Mouse (Mus musculus) G1E (cell line): Measurements from ENCODE around the gene Endou. TPM values are rescaled to one million over a fixed set of nuclear protein-coding genes. Genes with fewer than 3 reads are reported as not detected.

Experiments used
- ATAC-seq: 2 replicates; pipeline ENCODE4 v1.8.0; 2016; ENCODE audit warnings: mild to moderate bottlenecking; ENCODE audit not compliant: insufficient number of reproducible peaks, poor library complexity, low FRiP score, severe bottlenecking; ENCODE audit errors: extremely low read depth
- DNase-seq: peaks from one replicate; pipeline ENCODE4 v3.0.0; 2012; ENCODE audit warnings: low spot score
- H3K27me3 ChIP-seq: 2 replicates; pipeline ENCODE4 v1.6.1; 2012; ENCODE audit warnings: mild to moderate bottlenecking, low read length, inconsistent platforms; ENCODE audit not compliant: insufficient read depth
- H3K36me3 ChIP-seq: replicated peaks from 2 replicates; pipeline ENCODE3; 2012; ENCODE audit warnings: mild to moderate bottlenecking, inconsistent platforms
- H3K4me1 ChIP-seq: 2 replicates; pipeline ENCODE4 v1.6.1; 2012; ENCODE audit warnings: low read depth, low read length, inconsistent platforms, mixed read lengths; ENCODE audit not compliant: insufficient read depth
- H3K4me3 ChIP-seq: 2 replicates; pipeline ENCODE4 v1.5.1; 2012; ENCODE audit warnings: low read depth, mild to moderate bottlenecking, inconsistent platforms, low read length, moderate library complexity, mixed read lengths
- H3K9me3 ChIP-seq: replicated peaks from 2 replicates; pipeline ENCODE4 v1.6.1; 2012; ENCODE audit warnings: inconsistent platforms
- CTCF ChIP-seq: IDR thresholded peaks from 2 replicates; pipeline ENCODE4 v1.5.1; 2012; ENCODE audit warnings: low read depth, low read length, inconsistent platforms, mixed read lengths
- GATA1 ChIP-seq: IDR thresholded peaks from 2 replicates; pipeline ENCODE4 v1.6.1; 2012; ENCODE audit warnings: borderline replicate concordance, low read length, inconsistent platforms, mixed read lengths
- GATA2 ChIP-seq: IDR thresholded peaks from 2 replicates; pipeline ENCODE4 v1.6.1; 2012; ENCODE audit warnings: low read depth, low read length, inconsistent platforms, borderline replicate concordance
- POLR2AphosphoS5 ChIP-seq: IDR thresholded peaks from 2 replicates; pipeline ENCODE4 v1.6.1; 2012; ENCODE audit warnings: low read depth, low read length, inconsistent platforms; ENCODE audit not compliant: insufficient replicate concordance
- TAL1 ChIP-seq: conservative IDR thresholded peaks from 2 replicates; pipeline ENCODE4 v1.6.1; 2012; ENCODE audit warnings: low read depth, low read length, inconsistent platforms, mixed read lengths
- polyA plus RNA-seq: library from polyadenylated mRNA; stranded (reverse); fragments of >175 nt; gene quantifications from 2 replicates; pipeline ENCODE4 v1.2.3, GENCODE M21; 2012
- total RNA-seq, 2 experiments: library from RNA; stranded (forward) in 1 of 2; stranded (reverse) in 1 of 2; fragments of 200-1000 nt in 1 of 2; fragments of >200 nt in 1 of 2; fragmentation: Nextera tagmentation in 1 of 2; gene quantifications; 2 replicates each; pipeline ENCODE4 v1.2.3; 2014 to 2017

The Endou gene
- total and polyA plus RNA-seq, 3 experiments = 0.05 TPM; not detected in 2

DNA sequence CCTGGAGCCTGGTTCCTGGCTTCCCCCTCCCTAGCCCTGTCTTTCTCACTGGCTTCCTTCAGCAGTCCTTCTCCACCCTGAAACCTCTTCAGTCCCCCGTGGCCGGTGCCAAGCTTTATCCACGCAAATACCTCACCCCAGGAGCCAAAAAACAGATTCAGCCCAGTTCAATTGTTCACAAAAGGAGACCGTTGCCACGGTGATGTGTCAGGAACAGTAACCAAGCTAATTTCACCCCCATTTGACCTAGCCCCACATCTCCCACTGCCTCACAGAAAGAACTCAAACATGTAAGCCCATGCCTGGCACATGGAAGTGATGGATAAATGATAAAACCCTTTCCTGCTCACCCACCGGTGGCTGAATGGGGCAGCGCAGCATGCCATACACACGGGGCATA is 35.1 kb upstream of the Endou start:
- Histone ChIP-seq H3K4me3 (no peak overlapping the region), H3K4me1 (peaks cover 11% of the 10 kb centered on the region), H3K36me3 (no peaks in the 10 kb centered on the region), H3K9me3 (no peaks in the 10 kb centered on the region), H3K27me3 (peaks cover 90% of the 10 kb centered on the region)
- TF ChIP-seq GATA1 (no peak), TAL1 (no peak), GATA2 (no peak), POLR2AphosphoS5 (no peak), CTCF (no peak)
- ATAC-seq (no peak), DNase-seq (no peak)

DNA sequence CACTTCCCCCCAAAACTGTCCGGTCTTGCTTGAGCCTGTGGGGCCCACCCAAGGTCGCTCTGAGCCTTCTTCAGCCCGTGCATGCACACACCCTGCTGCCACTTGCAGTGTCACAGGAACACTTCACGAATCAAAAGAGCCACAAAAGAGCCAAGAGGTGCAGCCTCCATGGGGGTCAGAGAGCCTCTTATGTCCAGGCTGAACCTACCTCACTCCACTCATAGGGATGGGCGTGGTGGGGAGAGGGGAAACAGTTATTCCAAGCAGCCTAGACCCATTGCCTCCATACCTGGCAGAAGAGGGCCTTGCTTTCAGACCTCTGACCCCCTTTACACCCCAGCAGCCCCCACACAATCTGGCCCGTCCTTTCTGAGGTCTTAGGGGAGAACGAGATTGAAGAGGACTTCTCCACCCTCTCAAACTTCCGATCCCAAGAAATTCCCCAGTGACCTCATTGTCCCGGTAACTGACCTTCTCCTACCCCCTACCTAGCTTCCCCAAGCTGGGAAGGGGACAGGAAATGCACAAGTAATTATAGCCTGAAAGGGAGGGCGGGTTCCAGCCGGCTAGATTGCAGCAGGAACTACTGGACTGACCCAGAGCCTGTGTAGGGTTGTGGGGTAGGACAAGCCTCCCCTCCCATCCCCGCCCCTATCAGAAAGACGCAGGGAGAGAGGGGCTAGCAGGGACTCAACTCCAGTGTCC is 34.1 kb upstream of the Endou start:
- H3K9me3 ChIP-seq = no peaks in the 10 kb centered on the region
- peaks cover 87% of the 10 kb centered on the region for H3K27me3 ChIP-seq
- H3K36me3 ChIP-seq = no peaks in the 10 kb centered on the region
- no peak overlapping the region for H3K4me3 ChIP-seq
- TF ChIP-seq TAL1 (no peak), GATA1 (no peak), POLR2AphosphoS5 (no peak), GATA2 (no peak), CTCF (no peak)
- DNase-seq (no peak), ATAC-seq (no peak)
- peaks cover 11% of the 10 kb centered on the region for H3K4me1 ChIP-seq

DNA sequence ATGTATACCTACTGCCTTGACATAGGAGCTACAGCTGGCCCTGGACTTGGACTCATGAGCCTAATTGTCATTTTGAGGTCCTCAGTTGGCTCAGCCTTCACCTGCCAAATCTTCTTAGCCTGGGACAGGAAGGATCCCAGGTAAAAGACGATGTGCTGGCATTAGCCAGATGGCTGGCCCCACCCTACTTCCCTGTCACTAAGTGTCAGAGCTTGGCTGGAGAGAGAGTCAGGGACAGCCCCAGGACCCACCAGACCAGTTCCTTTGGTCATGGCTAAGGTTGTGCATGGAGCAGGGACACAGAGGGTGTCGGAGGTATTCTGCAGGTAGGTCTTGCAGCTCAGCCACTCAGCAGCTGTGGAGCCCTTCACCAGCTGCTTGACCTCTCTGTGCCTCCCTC is 33.4 kb upstream of the Endou start:
- peaks cover 85% of the 10 kb centered on the region for H3K27me3 ChIP-seq
- no peak overlapping the region for H3K4me3 ChIP-seq
- peaks cover 11% of the 10 kb centered on the region for H3K4me1 ChIP-seq
- no peak for DNase-seq
- no peak for TF ChIP-seq CTCF
- no peak for TF ChIP-seq GATA1
- TF ChIP-seq TAL1 = no peak
- TF ChIP-seq POLR2AphosphoS5 = no peak
- TF ChIP-seq GATA2 = no peak
- H3K9me3 ChIP-seq = no peaks in the 10 kb centered on the region
- no peaks in the 10 kb centered on the region for H3K36me3 ChIP-seq
- ATAC-seq = no peak

- DNase-seq (no peak), ATAC-seq (no peak)
- H3K4me3 ChIP-seq = no peak overlapping the region
- no peaks in the 10 kb centered on the region for H3K9me3 ChIP-seq
- H3K4me1 ChIP-seq = peaks cover 11% of the 10 kb centered on the region
- H3K27me3 ChIP-seq = peaks cover 84% of the 10 kb centered on the region
- no peak for TF ChIP-seq CTCF
- no peak for TF ChIP-seq GATA2
- no peak for TF ChIP-seq TAL1
- TF ChIP-seq GATA1 = no peak
- TF ChIP-seq POLR2AphosphoS5 = no peak
- H3K36me3 ChIP-seq = no peaks in the 10 kb centered on the region
These were observed 32.3 kb upstream of the Endou start for GRCm38 (mm10) chr15:97763256-97764049.

DNA sequence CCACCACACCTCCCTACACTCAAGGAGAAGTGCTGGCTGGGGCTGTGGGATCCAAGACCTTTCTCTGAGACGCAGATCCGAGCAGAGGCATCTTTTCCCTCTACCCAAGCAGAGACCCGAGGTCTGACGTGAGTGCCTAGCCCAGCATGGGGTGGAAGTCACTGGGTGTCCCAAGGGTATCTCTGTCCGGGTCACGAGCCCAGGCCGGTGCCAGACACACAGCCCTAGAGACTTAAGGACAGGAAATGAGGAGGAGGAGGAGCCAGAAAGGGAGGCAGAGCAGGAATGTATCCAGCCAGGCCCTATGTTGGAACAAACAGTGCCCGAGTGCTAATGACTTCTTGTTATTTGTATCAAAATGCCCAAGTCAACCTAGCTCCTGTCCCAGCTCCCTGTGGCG is 31.6 kb upstream of the Endou start:
- Histone ChIP-seq H3K4me1 (peaks cover 6% of the 10 kb centered on the region), H3K36me3 (no peaks in the 10 kb centered on the region), H3K4me3 (no peak overlapping the region), H3K9me3 (no peaks in the 10 kb centered on the region), H3K27me3 (peaks cover 84% of the 10 kb centered on the region)
- TF ChIP-seq CTCF (no peak), GATA2 (no peak), TAL1 (no peak), POLR2AphosphoS5 (no peak)
- ATAC-seq (no peak), DNase-seq (no peak)

DNA sequence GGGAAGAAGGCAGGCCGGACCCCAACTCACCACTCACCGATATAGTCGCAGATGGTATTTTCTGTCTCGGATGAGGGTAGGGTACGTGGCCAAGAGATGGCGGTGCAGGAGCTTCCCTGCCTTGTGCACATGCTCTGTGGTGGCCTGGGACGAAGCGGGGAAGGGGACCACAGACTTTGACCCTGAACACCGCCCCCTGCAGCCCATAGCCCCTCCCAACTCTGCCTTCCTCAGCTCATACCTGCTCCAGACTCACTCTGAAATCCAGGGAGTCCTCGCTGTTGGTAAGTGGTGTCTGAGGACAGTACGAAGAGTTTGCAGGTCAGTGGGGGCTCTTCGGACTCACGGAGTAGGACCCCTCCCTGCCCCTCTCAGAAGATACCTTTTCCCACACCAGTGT is 30.3 kb upstream of the Endou start:
- Histone ChIP-seq H3K27me3 (peaks cover 82% of the 10 kb centered on the region), H3K4me1 (no peaks in the 10 kb centered on the region; the same call in 1 of the 2 replicates), H3K4me3 (no peak overlapping the region), H3K36me3 (no peaks in the 10 kb centered on the region), H3K9me3 (no peaks in the 10 kb centered on the region)
- no peak for DNase-seq
- no peak for TF ChIP-seq CTCF
- TF ChIP-seq TAL1 = no peak
- TF ChIP-seq POLR2AphosphoS5 = no peak
- TF ChIP-seq GATA2 = no peak
- no peak for TF ChIP-seq GATA1
- ATAC-seq = no peak
